Mouse (Mus musculus): ENCODE results near the gene Tmem253.

The Tmem253 gene

GRCm38 (mm10) chr14:52015445-52016100 is at the start of gene Tmem253:
Gene Tmem253, plus strand, starts transcription at chr14:52015658.
- DNase-seq (ENCODE audit: low read depth, low spot score), result no peak

DNA sequence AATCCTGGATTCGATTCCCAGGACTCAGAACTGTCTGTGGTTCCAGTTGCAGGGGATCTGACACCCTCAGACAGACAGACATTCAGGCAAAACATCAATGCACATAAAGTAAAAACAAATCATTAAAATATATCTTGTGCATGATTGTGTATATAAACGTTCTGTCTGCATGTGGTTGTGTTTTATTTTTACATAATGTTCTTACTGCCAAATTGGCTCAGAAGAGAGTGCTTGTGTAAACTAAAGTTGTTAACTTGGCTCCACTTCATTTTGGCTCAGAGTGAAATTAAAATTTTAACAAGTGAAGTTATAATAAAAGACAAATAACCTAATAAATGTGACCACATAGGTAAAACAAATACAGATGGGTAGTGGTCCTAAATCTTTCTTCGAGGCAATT is 48.1 kb upstream of the Tmem253 start:
- no peak for DNase-seq (ENCODE audit: low read depth, low spot score)

DNA sequence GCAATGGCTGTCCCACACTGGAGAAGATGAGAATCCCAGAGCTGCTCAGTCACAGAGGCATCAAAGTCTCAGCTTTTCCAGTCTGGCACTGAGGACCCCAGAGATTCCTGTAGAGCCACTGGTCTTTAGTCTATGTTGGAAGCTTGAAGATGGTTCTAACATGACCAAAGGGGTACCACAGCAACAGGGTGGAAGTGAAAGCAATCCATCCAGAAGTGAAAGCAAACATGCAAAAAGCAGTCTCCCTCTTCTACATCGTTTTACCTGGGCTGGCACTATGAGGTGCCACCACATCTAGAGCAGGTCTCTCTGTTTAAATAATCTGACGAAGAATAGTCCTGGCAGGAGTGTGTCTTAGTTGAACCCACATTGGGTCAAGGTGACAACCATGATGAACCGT is 36.2 kb upstream of the Tmem253 start:
- DNase-seq (ENCODE audit: low read depth, low spot score), result no peak

DNA sequence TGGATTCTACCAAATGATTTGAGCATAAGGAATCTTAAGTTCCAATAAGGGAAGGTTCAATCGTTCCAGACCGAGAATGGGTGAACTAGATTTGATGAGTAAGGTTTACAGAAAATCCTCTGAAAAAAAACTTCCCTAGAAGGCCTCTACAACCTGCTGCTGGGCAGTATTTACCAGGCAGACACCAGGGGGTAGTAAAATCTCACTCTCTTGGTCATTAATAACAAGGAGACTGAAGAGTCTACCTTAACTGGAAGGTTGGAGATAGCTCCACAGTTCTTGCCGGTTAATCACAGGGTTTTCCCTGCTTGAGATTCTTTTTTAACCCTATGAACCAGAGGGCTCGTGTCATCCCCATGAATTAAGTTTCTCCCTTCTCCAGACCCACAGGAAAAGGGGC is 32.2 kb upstream of the Tmem253 start:
- no peak for DNase-seq (ENCODE audit: low read depth, low spot score)

DNA sequence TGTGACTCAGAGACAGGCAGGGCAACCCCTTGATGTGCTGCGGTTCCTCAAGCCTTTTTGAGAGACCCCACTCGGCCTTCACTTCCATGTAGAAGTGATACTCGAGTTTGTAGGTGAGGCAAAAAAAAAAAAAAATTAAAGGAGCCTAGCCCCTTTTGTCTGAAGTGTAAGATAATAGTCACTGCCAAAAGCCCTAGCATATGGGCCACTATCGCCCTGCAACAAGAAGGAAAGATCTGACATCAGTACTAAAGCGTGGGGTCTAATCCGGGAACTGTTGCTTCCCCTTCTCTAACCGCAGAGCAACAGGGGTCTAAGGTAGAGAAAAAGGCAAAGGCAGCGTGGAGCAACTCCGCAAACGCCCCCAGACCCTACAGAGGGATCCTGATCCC is 31.6 kb upstream of the Tmem253 start:
- DNase-seq (ENCODE audit: low read depth, low spot score), result no peak

GRCm38 (mm10) chr14:51984247-51985231 is 30.9 kb upstream of the Tmem253 start, which contains the start of gene Arhgef40:
Gene Arhgef40, plus strand, starts transcription at chr14:51984719.
- DNase-seq (ENCODE audit: low read depth, low spot score), result peak; percentile 39

GRCm38 (mm10) chr14:51985301-51986152 is 29.9 kb upstream of the Tmem253 start:
- DNase-seq (ENCODE audit: low read depth, low spot score), result no peak

DNA sequence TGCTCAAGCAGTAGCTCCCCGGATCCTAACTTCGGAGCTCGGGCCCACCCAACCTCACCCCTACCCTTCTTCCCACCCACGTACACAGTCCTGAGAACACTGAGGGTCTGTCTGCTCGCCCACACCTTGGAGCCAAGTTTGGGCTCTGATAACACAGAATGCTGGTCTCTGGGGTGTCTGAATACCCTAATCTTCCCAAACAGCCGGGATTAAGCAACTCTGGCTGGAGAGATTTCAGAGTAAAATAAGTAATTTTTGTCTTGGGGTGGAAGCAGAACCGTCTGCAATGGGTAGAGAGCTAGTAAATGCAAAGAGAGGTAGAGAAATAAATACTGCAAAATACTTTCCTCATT is 29.3 kb upstream of the Tmem253 start:
- DNase-seq (ENCODE audit: low read depth, low spot score), result no peak

DNA sequence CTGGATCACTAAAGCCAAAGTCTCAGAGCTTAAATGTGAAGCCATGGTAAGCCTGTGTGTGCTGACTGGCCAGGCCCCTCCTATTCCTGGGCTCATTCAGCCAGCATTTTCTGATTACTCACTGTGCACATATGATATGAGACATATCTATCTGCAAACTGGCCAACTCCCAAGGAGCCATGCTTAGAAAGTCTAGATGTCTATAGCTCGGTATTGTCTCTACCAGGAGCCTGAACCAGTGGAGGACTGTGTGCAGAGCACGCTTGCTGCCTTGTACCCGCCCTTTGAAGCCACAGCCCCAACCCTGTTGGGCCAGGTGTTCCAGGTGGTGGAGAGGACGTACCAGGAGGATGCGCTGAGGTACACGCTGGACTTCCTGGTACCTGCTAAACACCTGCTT is 28.3 kb upstream of the Tmem253 start:
- no peak for DNase-seq (ENCODE audit: low read depth, low spot score)

GRCm38 (mm10) chr14:51988731-51989130 is 26.7 kb upstream of the Tmem253 start:
- no peak for DNase-seq (ENCODE audit: low read depth, low spot score)

DNA sequence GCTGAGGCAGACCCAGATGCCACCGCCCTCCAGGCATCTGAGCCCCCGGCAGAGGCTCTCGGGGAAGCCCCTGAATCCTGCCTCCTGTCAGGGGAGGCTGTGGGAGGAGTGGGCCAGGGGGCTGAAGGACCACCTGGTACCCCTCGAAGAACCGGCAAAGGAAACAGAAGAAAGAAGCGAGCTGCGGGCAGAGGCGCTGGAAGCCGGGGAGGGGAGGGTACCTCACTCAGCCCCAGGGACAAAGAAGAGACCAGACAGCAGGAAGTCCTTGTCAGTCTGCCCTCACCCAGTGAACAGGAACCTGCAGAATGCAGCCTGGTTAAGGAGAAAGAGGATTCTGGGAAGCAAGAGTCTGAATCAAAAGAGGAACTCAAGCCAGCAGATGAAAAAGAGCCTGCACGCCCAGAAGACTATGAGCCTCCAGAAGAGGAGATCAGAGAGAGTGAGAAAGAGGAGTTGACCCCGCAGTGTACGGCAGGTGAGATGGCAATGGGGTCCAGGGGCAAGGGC is 25.9 kb upstream of the Tmem253 start:
- no peak for DNase-seq (ENCODE audit: low read depth, low spot score)

- no peak for DNase-seq (ENCODE audit: low read depth, low spot score)
Observed at GRCm38 (mm10) chr14:51994453-51994852, 21.0 kb upstream of the Tmem253 start.

DNA sequence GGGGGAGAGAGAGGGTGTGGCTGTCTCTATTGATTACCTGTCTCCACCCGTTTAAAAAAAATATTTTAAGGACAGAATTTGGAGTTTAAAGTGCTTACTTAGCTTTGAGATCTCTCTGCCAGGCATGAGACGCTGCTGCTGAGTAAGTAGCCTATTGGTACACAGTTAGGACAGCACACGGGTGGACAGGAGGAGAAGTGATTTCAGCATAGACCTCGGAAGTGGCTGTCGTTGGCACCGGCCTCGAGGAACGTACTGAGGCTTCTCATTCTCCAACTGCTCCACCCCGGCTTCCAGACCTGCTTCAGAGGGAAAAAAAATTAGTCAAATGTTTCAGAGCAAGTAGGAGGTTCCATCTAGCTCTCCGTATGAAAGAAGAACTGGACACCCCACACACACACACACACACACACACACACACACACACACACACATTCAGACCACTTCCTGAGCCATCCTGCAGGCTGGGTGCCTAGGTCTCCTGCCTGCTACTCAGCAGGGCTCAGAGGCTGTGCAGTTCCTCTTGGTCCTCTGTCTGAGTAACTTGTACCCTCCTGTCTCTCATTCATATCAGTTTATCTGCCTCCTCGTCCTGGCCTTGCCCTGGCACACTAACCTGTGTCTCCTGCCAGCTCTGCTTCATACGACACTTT is 20.1 kb upstream of the Tmem253 start:
- DNase-seq (ENCODE audit: low read depth, low spot score), result no peak

GRCm38 (mm10) chr14:51996231-51996841 is 19.1 kb upstream of the Tmem253 start:
- no peak for DNase-seq (ENCODE audit: low read depth, low spot score)

DNA sequence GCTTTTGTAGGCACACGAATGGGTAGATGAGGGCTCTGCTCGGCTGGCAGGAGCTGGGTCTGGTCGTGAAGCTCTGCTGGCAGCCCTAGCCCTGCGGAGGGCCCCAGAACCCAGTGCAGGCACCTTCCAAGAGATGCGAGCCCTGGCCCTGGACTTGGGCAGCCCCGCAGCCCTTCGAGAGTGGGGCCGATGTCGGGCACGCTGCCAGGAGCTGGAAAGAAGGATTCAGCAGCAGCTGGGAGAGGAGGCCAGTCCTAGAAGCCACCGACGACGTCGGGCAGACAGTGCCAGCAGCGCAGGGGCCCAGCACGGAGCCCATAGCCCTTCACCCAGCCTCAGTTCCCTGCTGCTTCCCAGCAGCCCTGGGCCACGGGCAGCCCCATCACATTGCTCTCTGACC is 18.6 kb upstream of the Tmem253 start:
- no peak for DNase-seq (ENCODE audit: low read depth, low spot score)

DNA sequence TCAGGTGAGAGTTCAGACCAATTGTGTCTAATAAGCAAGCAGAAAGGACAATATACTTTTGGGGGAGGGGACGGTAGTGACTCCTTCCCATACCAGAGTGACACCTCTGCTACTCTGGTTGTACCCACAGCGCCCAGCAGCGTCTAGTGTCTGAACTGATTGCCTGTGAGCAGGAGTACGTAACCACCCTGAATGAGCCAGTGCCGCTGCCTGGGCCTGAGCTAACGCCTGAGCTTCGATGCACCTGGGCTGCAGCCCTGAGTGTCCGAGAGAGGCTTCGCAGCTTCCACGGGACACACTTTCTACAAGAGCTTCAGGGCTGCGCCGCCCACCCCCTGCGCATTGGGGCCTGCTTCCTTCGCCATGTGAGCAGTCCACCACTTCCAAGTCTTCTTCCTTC is 18.0 kb upstream of the Tmem253 start:
- no peak for DNase-seq (ENCODE audit: low read depth, low spot score)

- DNase-seq (ENCODE audit: low read depth, low spot score), result peak; percentile 86
Observed at GRCm38 (mm10) chr14:52003981-52004495, 11.4 kb upstream of the Tmem253 start.

GRCm38 (mm10) chr14:52005141-52005540 is 10.3 kb upstream of the Tmem253 start:
- no peak for DNase-seq (ENCODE audit: low read depth, low spot score)

DNA sequence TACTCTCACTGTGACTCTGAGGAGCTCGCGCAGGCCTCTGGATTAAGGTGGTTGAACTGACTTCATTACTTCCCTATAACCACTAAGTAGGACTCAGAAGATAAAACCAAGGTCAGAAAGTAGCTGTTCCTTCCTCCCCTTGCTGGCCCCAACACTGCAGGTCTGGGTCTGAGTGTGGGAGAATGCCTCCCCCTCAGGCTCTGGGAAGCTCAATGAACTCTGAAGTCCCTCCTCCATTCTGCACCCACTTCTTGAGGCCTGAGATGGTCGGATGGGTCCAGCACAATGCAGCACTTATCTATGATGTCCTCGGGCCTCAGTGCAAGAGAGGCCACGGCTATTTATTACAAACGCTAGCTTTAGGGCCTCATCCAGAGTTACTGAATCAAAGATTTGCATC is 9.8 kb upstream of the Tmem253 start:
- no peak for DNase-seq (ENCODE audit: low read depth, low spot score)

DNA sequence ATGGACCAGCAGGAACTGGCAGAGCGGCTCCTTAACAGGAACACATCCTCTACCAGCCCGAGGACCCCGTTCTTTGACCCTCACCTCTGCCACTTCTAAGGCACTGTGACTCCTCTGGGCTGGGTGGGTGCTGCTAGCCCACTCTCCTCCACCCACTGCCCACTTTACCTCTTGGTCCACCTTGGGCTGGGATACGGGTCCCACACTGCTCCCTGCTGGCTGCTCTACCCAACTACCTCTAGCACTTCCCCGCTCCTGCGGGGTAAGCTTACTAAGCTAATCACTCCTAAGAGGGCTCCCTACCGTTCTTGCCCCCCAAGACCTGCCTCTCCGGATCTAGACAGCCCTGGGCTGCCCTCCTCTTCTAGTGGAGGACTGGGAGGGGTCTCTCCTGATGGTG is 9.2 kb upstream of the Tmem253 start:
- DNase-seq (ENCODE audit: low read depth, low spot score), result no peak

DNA sequence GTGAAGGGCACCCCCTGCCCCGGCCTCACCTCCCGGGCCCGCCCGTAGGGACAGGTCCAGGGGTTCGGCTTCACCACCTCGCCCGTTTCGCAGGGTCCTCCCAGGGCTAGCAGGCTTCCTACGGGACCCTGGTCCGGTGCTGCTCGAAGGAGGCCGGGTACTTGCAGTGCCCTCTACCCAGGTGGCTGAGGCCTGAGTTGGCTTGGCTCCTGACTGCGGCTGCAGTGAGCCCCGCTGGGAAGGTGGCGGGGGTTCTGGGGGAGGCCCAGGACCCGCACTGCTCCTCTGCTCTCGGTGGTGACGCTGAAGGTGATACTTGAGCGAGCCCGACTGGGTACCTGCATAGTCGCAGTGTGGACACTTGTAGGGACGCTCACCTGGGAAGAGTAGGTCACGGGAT is 8.7 kb upstream of the Tmem253 start:
- no peak for DNase-seq (ENCODE audit: low read depth, low spot score)
